Mouse (Mus musculus) limb, embryonic 15.5 days (tissue): Measurements from ENCODE around the gene Rbm3. TPM values are rescaled to one million over a fixed set of nuclear protein-coding genes. Genes with fewer than 3 reads are reported as not detected.
"Not testable (repeated sequence)": the region's sequence is repeated elsewhere in the genome, so short reads cannot be mapped to it uniquely, and the experiment has no call there.

Experiments
- ATAC-seq: fragments of 200-750 bp; cut with Nextera tagmentation; 2 replicates; pipeline ENCODE4 v1.8.0; 2017; ENCODE audit warnings: low read depth, moderate TSS enrichment; ENCODE audit not compliant: insufficient number of reproducible peaks, low FRiP score, low TSS enrichment
- H3K27ac ChIP-seq: fragments of 300-500 bp; sonication (generic); 2 replicates; pipeline ENCODE4 v1.5.1; 2015; ENCODE audit warnings: moderate library complexity, mild to moderate bottlenecking, inconsistent platforms
- H3K27me3 ChIP-seq: fragments of 300-500 bp; sonication (generic); 2 replicates; pipeline ENCODE4 v1.6.1; 2015; ENCODE audit warnings: inconsistent platforms
- H3K36me3 ChIP-seq: fragments of 300-500 bp; sonication (generic); 2 replicates; pipeline ENCODE4 v1.6.1; 2015; ENCODE audit warnings: inconsistent platforms
- H3K4me1 ChIP-seq: fragments of 300-500 bp; sonication (generic); 2 replicates; pipeline ENCODE4 v1.6.1; 2015; ENCODE audit warnings: inconsistent platforms
- H3K4me2 ChIP-seq: fragments of 300-500 bp; sonication (generic); 2 replicates; pipeline ENCODE4 v1.6.1; 2015; ENCODE audit warnings: mild to moderate bottlenecking, inconsistent platforms
- H3K4me3 ChIP-seq: fragments of 300-500 bp; sonication (generic); 2 replicates; pipeline ENCODE4 v1.5.1; 2015; ENCODE audit warnings: mild to moderate bottlenecking, inconsistent platforms
- H3K9ac ChIP-seq: fragments of 300-500 bp; sonication (generic); 2 replicates; pipeline ENCODE4 v1.6.1; 2015; ENCODE audit warnings: inconsistent platforms
- H3K9me3 ChIP-seq: fragments of 300-500 bp; sonication (generic); 2 replicates; pipeline ENCODE4 v1.6.1; 2016; ENCODE audit warnings: inconsistent platforms
- WGBS: fragments of 180-500 bp; shearing (Covaris S2); methylation state at CpG from one replicate; pipeline ENCODE4 v1.1.7; 2015; 5-methylcytosine and 5-hydroxymethylcytosine counted together
- polyA plus RNA-seq: library from polyadenylated mRNA; unstranded; fragments of >200 nt; fragmentation: Nextera tagmentation; extraction: Ambion mirVana; gene quantifications from 2 replicates; pipeline ENCODE4 v1.2.1, GENCODE M21; 2015

The Rbm3 gene
- polyA plus RNA-seq, 1 experiment from 2014 or later = 401 TPM

DNA sequence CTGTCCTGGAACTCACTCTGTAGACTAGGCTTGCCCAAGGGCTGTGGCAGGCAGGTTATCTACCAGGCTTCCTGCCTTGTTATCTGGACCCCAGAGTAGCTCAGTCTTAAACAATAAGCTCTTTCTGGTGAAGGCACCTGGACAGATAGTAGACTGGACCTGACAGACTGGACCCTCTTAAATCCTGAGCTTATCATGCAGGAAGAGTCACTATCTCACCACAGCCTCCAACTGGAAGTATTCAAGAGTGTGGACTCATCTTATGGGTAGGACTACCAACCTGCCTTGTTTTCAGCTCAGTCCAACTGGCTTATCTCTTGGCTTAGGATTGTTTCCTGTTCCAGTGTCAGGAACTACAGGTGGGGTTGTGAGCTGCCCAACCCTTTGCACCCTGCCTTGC lies 28.4 kb downstream of the Rbm3 start:
- H3K27ac ChIP-seq = no peak overlapping the region
- H3K27me3 ChIP-seq = no peaks in the 10 kb centered on the region
- H3K36me3 ChIP-seq = no peaks in the 10 kb centered on the region
- H3K9ac ChIP-seq = no peak overlapping the region
- ATAC-seq = no peak
- H3K4me1 ChIP-seq = no peaks in the 10 kb centered on the region
- H3K4me3 ChIP-seq = no peak overlapping the region
- no peak overlapping the region for H3K4me2 ChIP-seq
- no peaks in the 10 kb centered on the region for H3K9me3 ChIP-seq

- Histone ChIP-seq H3K27me3 (no peaks in the 10 kb centered on the region), H3K36me3 (no peaks in the 10 kb centered on the region), H3K27ac (no peak overlapping the region), H3K4me1 (no peaks in the 10 kb centered on the region), H3K9ac (no peak overlapping the region), H3K4me3 (no peak overlapping the region), H3K4me2 (no peak overlapping the region), H3K9me3 (no peaks in the 10 kb centered on the region)
- 80% methylated on average over 4 of the region's 4 CpGs for WGBS
- ATAC-seq = no peak
These were observed 30.4 kb downstream of the Rbm3 start for GRCm38 (mm10) chrX:8115275-8115674.

- no peaks in the 10 kb centered on the region for H3K36me3 ChIP-seq
- no peak for ATAC-seq
- H3K4me3 ChIP-seq = no peak overlapping the region
- H3K27ac ChIP-seq = no peak overlapping the region
- H3K4me1 ChIP-seq = peaks cover 4% of the 10 kb centered on the region; the same call in 1 of the 2 replicates
- no peaks in the 10 kb centered on the region for H3K9me3 ChIP-seq
- no peak overlapping the region for H3K9ac ChIP-seq
- H3K27me3 ChIP-seq = no peaks in the 10 kb centered on the region
- no peak overlapping the region for H3K4me2 ChIP-seq
- 85% methylated on average over 3 of the region's 3 CpGs for WGBS
These were observed 40.7 kb downstream of the Rbm3 start for GRCm38 (mm10) chrX:8105019-8105418.

DNA sequence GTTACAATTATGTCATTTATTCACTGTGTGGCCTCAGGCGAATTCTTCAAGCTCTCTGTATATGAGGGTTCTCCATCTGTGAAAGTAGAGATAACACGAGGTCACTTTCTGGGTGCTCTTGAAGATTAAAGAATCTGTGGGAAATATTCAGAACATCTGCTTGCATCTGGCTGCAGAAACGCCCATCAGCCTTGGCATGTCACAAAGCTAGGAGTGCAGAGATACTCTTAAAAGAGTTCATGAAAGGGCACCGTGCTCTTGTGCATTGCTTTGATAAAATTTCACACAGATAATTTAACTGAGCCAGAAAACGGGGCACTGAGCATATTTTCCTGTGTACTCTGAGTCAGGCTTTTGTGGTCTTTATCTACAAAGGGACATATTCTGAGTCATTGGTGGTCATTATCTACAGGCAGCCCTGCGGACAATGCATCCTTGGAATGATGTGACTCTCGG lies 43.4 kb downstream of the Rbm3 start:
- no peak for ATAC-seq
- WGBS = 53% methylated on average over 7 of the region's 7 CpGs
- Histone ChIP-seq H3K4me2 (no peak overlapping the region), H3K9me3 (no peaks in the 10 kb centered on the region), H3K4me3 (no peak overlapping the region), H3K27me3 (no peaks in the 10 kb centered on the region), H3K27ac (no peak overlapping the region), H3K9ac (no peak overlapping the region), H3K4me1 (peaks cover 4% of the 10 kb centered on the region; the same call in 1 of the 2 replicates), H3K36me3 (no peaks in the 10 kb centered on the region)

- H3K9ac ChIP-seq = no peak overlapping the region
- no peak overlapping the region for H3K4me2 ChIP-seq
- peaks cover 4% of the 10 kb centered on the region; the same call in 1 of the 2 replicates for H3K4me1 ChIP-seq
- WGBS = 29% methylated on average over 3 of the region's 3 CpGs
- no peaks in the 10 kb centered on the region for H3K36me3 ChIP-seq
- H3K4me3 ChIP-seq = no peak overlapping the region
- no peak overlapping the region for H3K27ac ChIP-seq
- no peaks in the 10 kb centered on the region for H3K27me3 ChIP-seq
- H3K9me3 ChIP-seq = no peaks in the 10 kb centered on the region
- ATAC-seq = no peak
These were observed 44.7 kb downstream of the Rbm3 start for GRCm38 (mm10) chrX:8101017-8101416.

- Histone ChIP-seq H3K4me1 (peaks cover 4% of the 10 kb centered on the region; the same call in 1 of the 2 replicates), H3K36me3 (no peaks in the 10 kb centered on the region), H3K9me3 (no peaks in the 10 kb centered on the region), H3K27ac (no peak overlapping the region), H3K4me2 (no peak overlapping the region), H3K9ac (no peak overlapping the region), H3K27me3 (no peaks in the 10 kb centered on the region), H3K4me3 (no peak overlapping the region)
- WGBS = 53% methylated on average over 4 of the region's 4 CpGs
- no peak for ATAC-seq
These were observed 46.2 kb downstream of the Rbm3 start for GRCm38 (mm10) chrX:8099435-8099834.

DNA sequence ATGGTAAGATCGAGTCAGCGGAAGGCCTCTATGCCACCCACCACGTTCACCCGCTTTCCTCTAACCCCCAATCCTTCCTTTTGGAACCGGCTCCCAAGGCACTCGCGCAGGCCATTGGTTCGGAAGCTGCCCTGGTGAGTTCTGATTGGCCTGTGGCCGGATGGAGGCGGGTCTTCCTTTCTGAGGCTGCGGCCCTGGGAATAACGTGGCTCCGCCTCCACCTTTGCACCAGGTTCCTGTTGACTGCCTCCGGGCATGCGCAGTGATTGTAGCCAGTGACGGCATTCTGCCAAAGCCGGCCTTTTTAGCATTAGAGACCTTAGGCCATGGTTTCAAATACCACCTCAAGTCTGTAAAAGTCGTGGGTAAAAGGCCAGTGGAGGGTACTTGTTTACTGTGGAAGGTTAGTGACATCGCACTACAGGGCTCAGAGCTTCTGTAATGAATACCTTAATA lies 48.9 kb downstream of the Rbm3 start:
- H3K9me3 ChIP-seq = no peaks in the 10 kb centered on the region
- peak; percentile 97 for ATAC-seq
- peak overlapping the region; percentile 29; the same call in 1 of the 2 replicates for H3K4me2 ChIP-seq
- H3K27me3 ChIP-seq = no peaks in the 10 kb centered on the region
- no peak overlapping the region for H3K9ac ChIP-seq
- H3K4me3 ChIP-seq = peak overlapping the region; percentile 28
- peaks cover 4% of the 10 kb centered on the region; the same call in 1 of the 2 replicates for H3K4me1 ChIP-seq
- H3K27ac ChIP-seq = 0 out of 2 replicates have a peak overlapping the region, but pooled peaks have one; percentile 54
- no peaks in the 10 kb centered on the region for H3K36me3 ChIP-seq
- 27% methylated on average over 19 of the region's 19 CpGs for WGBS

- peak overlapping the region; percentile 27 for H3K4me2 ChIP-seq
- not testable (repeated sequence) for H3K36me3 ChIP-seq, H3K9me3 ChIP-seq, H3K27ac ChIP-seq, H3K27me3 ChIP-seq, H3K4me1 ChIP-seq, H3K9ac ChIP-seq
- ATAC-seq = peak; percentile 92
- WGBS = 15% methylated on average over 27 of the region's 48 CpGs
- H3K4me3 ChIP-seq = peak overlapping the region; percentile 28
These were observed 49.5 kb downstream of the Rbm3 start for GRCm38 (mm10) chrX:8096068-8096786.

DNA sequence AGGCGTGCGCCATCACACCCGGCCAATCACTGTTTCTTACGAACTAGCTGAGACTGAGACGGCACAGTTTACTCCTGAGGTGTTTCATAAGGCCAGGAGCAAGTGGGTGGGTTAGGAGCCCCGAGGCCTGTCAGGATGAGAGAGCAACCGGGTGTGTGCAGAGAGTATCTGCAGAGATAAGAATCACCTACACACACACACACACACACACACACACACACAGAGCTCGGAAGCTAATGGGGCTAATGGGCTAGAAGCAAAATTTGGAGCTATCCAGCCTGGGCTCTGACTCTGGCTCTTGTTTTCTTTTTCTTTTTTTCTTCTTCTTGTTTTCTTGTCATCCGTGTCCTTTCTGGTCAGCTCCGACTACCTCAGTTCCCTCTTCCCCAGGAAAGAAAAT lies 50.1 kb downstream of the Rbm3 start:
- Histone ChIP-seq H3K9ac (no peak overlapping the region), H3K4me2 (peak overlapping the region; percentile 27), H3K27ac (no peak overlapping the region), H3K27me3 (no peaks in the 10 kb centered on the region), H3K9me3 (no peaks in the 10 kb centered on the region), H3K4me1 (no peaks in the 10 kb centered on the region), H3K4me3 (peak overlapping the region; percentile 28), H3K36me3 (no peaks in the 10 kb centered on the region)
- WGBS = 87% methylated on average over 10 of the region's 10 CpGs
- no peak for ATAC-seq

- 78% methylated on average over 4 of the region's 5 CpGs for WGBS
- H3K27ac ChIP-seq, H3K4me2 ChIP-seq, H3K4me3 ChIP-seq, H3K9ac ChIP-seq, ATAC-seq, H3K27me3 ChIP-seq, H3K9me3 ChIP-seq, H3K36me3 ChIP-seq, H3K4me1 ChIP-seq: not testable (repeated sequence)
These were observed 54.7 kb downstream of the Rbm3 start for GRCm38 (mm10) chrX:8090954-8091347.

GRCm38 (mm10) chrX:8090346-8090953 lies 55.2 kb downstream of the Rbm3 start, which contains the start of gene Was:
TSS of gene Was (minus strand) at chrX:8090498.
- Histone ChIP-seq H3K9me3 (no peaks in the 10 kb centered on the region), H3K9ac (no peak within 1 kb of the TSS), H3K4me1 (no peaks in the 10 kb centered on the region), H3K4me2 (no peak within 1 kb of the TSS), H3K4me3 (no peak within 1 kb of the TSS), H3K36me3 (no peaks in the 10 kb centered on the region), H3K27ac (no peak within 1 kb of the TSS), H3K27me3 (no peaks in the 10 kb centered on the region)
- ATAC-seq = no peak
- WGBS = 82% methylated on average over 14 of the region's 14 CpGs

DNA sequence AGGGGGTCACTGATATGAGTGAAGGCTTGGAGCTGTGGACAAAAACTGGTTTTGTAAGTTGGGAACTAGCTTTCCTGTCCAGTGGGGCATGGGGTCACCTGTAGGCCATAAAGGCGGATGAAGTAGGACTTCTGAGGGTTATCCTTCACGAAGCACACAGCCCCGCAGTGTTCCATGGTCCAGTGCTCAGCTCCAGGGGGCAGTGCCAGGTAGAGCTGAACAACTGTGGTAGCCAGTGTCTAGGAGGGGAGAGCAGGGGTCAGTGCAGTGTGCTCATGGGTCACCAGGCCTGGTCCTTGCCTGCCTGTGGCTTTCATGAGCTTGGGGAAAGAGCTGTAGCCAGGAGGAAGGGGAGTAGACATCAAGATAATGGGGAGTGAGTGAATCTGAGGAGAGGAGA lies 55.9 kb downstream of the Rbm3 start:
- 88% methylated on average over 3 of the region's 3 CpGs for WGBS
- H3K27ac ChIP-seq = no peak overlapping the region
- no peak for ATAC-seq

More for the DNA sequence above, 55.9 kb downstream of the Rbm3 start:
- H3K4me3 ChIP-seq = no peak overlapping the region
- no peaks in the 10 kb centered on the region for H3K36me3 ChIP-seq
- no peak overlapping the region for H3K9ac ChIP-seq
- H3K27me3 ChIP-seq = no peaks in the 10 kb centered on the region
- no peaks in the 10 kb centered on the region for H3K9me3 ChIP-seq
- no peak overlapping the region for H3K4me2 ChIP-seq
- no peaks in the 10 kb centered on the region for H3K4me1 ChIP-seq
